Mouse (Mus musculus): Measurements from ENCODE around the gene Otud7b. TPM values are rescaled to one million over a fixed set of nuclear protein-coding genes. Genes with fewer than 3 reads are reported as not detected.
"Not testable (repeated sequence)": the region's sequence is repeated elsewhere in the genome, so short reads cannot be mapped to it uniquely, and the experiment has no call there.

Otud7b gene
- polyA plus RNA-seq, 1 experiment from 2014 or later, result 14.5 TPM

GRCm38 (mm10) chr3:96198181-96198580, 93.9 kb downstream of the Otud7b start:
- peak overlapping the region; percentile 58; the same call in 1 of the 2 replicates for H3K4me3 ChIP-seq (ENCODE audit: low read depth, low read length)
- H3K9ac ChIP-seq (ENCODE audit: low read length), result no peak overlapping the region
- H3K9me3 ChIP-seq (ENCODE audit: control insufficient read depth, low read length), result no peaks in the 10 kb centered on the region
- peak; percentile 24 for ATAC-seq (ENCODE audit: low FRiP score, low TSS enrichment)
- peaks cover 9% of the 10 kb centered on the region for H3K4me1 ChIP-seq (replicated peaks; ENCODE audit: control insufficient read depth, insufficient read depth)
- no peak for DNase-seq (ENCODE audit: low spot score)
- H3K27ac ChIP-seq (replicated peaks), result peak overlapping the region; percentile 65
- TF ChIP-seq EP300 (optimal IDR thresholded peaks at IDR 0.05) (no peak), CTCF (IDR thresholded peaks at IDR 0.05; ENCODE audit: low read depth) (no peak)
- H3K27me3 ChIP-seq (ENCODE audit: control insufficient read depth, insufficient read depth, low read length), result no peaks in the 10 kb centered on the region
- peak overlapping the region; percentile 87 for H3K4me2 ChIP-seq (replicated peaks; ENCODE audit: low read depth)
- H3K36me3 ChIP-seq (ENCODE audit: control insufficient read depth, insufficient read depth, low read length), result no peaks in the 10 kb centered on the region
- under 1% methylated on average over 6 of the region's 6 CpGs for WGBS

- not testable (repeated sequence) for H3K36me3 ChIP-seq (ENCODE audit: control insufficient read depth, insufficient read depth, low read length); H3K4me1 ChIP-seq (replicated peaks; ENCODE audit: control insufficient read depth, insufficient read depth); H3K4me3 ChIP-seq (ENCODE audit: low read depth, low read length); H3K4me2 ChIP-seq (replicated peaks; ENCODE audit: low read depth); H3K27ac ChIP-seq (replicated peaks); DNase-seq (ENCODE audit: low spot score); H3K9me3 ChIP-seq (ENCODE audit: control insufficient read depth, low read length); ATAC-seq (ENCODE audit: low FRiP score, low TSS enrichment); H3K9ac ChIP-seq (ENCODE audit: low read length); H3K27me3 ChIP-seq (ENCODE audit: control insufficient read depth, insufficient read depth, low read length)
- 30% methylated on average over 6 of the region's 8 CpGs for WGBS
These were observed 94.4 kb downstream of the Otud7b start for GRCm38 (mm10) chr3:96198601-96199251.

GRCm38 (mm10) chr3:96199731-96200130, 95.4 kb downstream of the Otud7b start:
- no peaks in the 10 kb centered on the region for H3K9me3 ChIP-seq (ENCODE audit: control insufficient read depth, low read length)

GRCm38 (mm10) chr3:96207819-96208218, 103.5 kb downstream of the Otud7b start:
- no peak overlapping the region for H3K9ac ChIP-seq (ENCODE audit: low read length)
- H3K9me3 ChIP-seq (ENCODE audit: control insufficient read depth, low read length), result no peaks in the 10 kb centered on the region
- no peaks in the 10 kb centered on the region for H3K27me3 ChIP-seq (ENCODE audit: control insufficient read depth, insufficient read depth, low read length)
- ATAC-seq (ENCODE audit: low FRiP score, low TSS enrichment) (no peak), DNase-seq (ENCODE audit: low spot score) (no peak)
- H3K4me1 ChIP-seq (replicated peaks; ENCODE audit: control insufficient read depth, insufficient read depth), result no peaks in the 10 kb centered on the region
- H3K4me3 ChIP-seq (ENCODE audit: low read depth, low read length), result no peak overlapping the region
- no peak for TF ChIP-seq EP300 (optimal IDR thresholded peaks at IDR 0.05)
- TF ChIP-seq CTCF (IDR thresholded peaks at IDR 0.05; ENCODE audit: low read depth), result peak; percentile 59
- H3K27ac ChIP-seq (replicated peaks), result no peak overlapping the region
- 59% methylated on average over 3 of the region's 3 CpGs for WGBS
- H3K36me3 ChIP-seq (ENCODE audit: control insufficient read depth, insufficient read depth, low read length), result no peaks in the 10 kb centered on the region
- H3K4me2 ChIP-seq (replicated peaks; ENCODE audit: low read depth), result no peak overlapping the region

More at GRCm38 (mm10) chr3:96199731-96200130, 95.4 kb downstream of the Otud7b start:
- Histone ChIP-seq H3K4me1 (replicated peaks; ENCODE audit: control insufficient read depth, insufficient read depth) (peaks cover 9% of the 10 kb centered on the region), H3K4me2 (replicated peaks; ENCODE audit: low read depth) (no peak overlapping the region), H3K27ac (replicated peaks) (no peak overlapping the region), H3K36me3 (ENCODE audit: control insufficient read depth, insufficient read depth, low read length) (no peaks in the 10 kb centered on the region), H3K9ac (ENCODE audit: low read length) (no peak overlapping the region), H3K27me3 (ENCODE audit: control insufficient read depth, insufficient read depth, low read length) (no peaks in the 10 kb centered on the region), H3K4me3 (ENCODE audit: low read depth, low read length) (no peak overlapping the region)
- DNase-seq (ENCODE audit: low spot score), result no peak
- 58% methylated on average over 2 of the region's 2 CpGs for WGBS
- TF ChIP-seq CTCF (IDR thresholded peaks at IDR 0.05; ENCODE audit: low read depth), result no peak
- no peak for ATAC-seq (ENCODE audit: low FRiP score, low TSS enrichment)

- no peak overlapping the region for H3K27ac ChIP-seq (replicated peaks)
- no peak for ATAC-seq (ENCODE audit: low FRiP score, low TSS enrichment)
- H3K4me3 ChIP-seq (ENCODE audit: low read depth, low read length), result no peak overlapping the region
- DNase-seq (ENCODE audit: low spot score), result peak; percentile 35
- H3K36me3 ChIP-seq (ENCODE audit: control insufficient read depth, insufficient read depth, low read length), result no peaks in the 10 kb centered on the region
- WGBS, result 26% methylated on average over 15 of the region's 15 CpGs
- TF ChIP-seq EP300 (optimal IDR thresholded peaks at IDR 0.05), result no peak
- peak; percentile 66 for TF ChIP-seq CTCF (IDR thresholded peaks at IDR 0.05; ENCODE audit: low read depth)
- no peak overlapping the region for H3K4me2 ChIP-seq (replicated peaks; ENCODE audit: low read depth)
- H3K4me1 ChIP-seq (replicated peaks; ENCODE audit: control insufficient read depth, insufficient read depth), result no peaks in the 10 kb centered on the region
- H3K27me3 ChIP-seq (ENCODE audit: control insufficient read depth, insufficient read depth, low read length), result no peaks in the 10 kb centered on the region
- no peak overlapping the region for H3K9ac ChIP-seq (ENCODE audit: low read length)
- H3K9me3 ChIP-seq (ENCODE audit: control insufficient read depth, low read length), result no peaks in the 10 kb centered on the region
These were observed 104.9 kb downstream of the Otud7b start for GRCm38 (mm10) chr3:96209242-96209641.

Other genes with a start within 250 kb of the Otud7b start
- 12.9 and 13.8 TPM in 2 replicates for gene Prpf3, start 248.6 kb upstream of the Otud7b start, polyA plus RNA-seq (2015; fragmentation: Nextera tagmentation; extraction: Ambion mirVana)
- 283 and 301 TPM in 2 replicates for gene Mrps21, start 233.0 kb upstream of the Otud7b start, polyA plus RNA-seq (2015; fragmentation: Nextera tagmentation; extraction: Ambion mirVana)
- gene Ciart, start 222.3 kb upstream of the Otud7b start, polyA plus RNA-seq (2015; fragmentation: Nextera tagmentation; extraction: Ambion mirVana), result 2.3 and 3.2 TPM in 2 replicates
- gene BC028528, start 212.5 kb upstream of the Otud7b start, polyA plus RNA-seq (2015; fragmentation: Nextera tagmentation; extraction: Ambion mirVana), result 14.2 and 14.8 TPM in 2 replicates
- gene Aph1a, start 210.6 kb upstream of the Otud7b start, polyA plus RNA-seq (2015; fragmentation: Nextera tagmentation; extraction: Ambion mirVana), result 33.4 and 37.6 TPM in 2 replicates
- 0.68 and 1.1 TPM in 2 replicates for gene Car14, start 199.8 kb upstream of the Otud7b start, polyA plus RNA-seq (2015; fragmentation: Nextera tagmentation; extraction: Ambion mirVana)
- gene Anp32e, start 175.3 kb upstream of the Otud7b start, polyA plus RNA-seq (2015; fragmentation: Nextera tagmentation; extraction: Ambion mirVana), result 60.4 and 67.2 TPM in 2 replicates
- 26.1 and 30.6 TPM in 2 replicates for gene Plekho1, start 108.5 kb upstream of the Otud7b start, polyA plus RNA-seq (2015; fragmentation: Nextera tagmentation; extraction: Ambion mirVana)
- gene Vps45, start 46.1 kb upstream of the Otud7b start, polyA plus RNA-seq (2015; fragmentation: Nextera tagmentation; extraction: Ambion mirVana), result 28.0 and 32.1 TPM in 2 replicates
- gene Mtmr11, start 57.5 kb downstream of the Otud7b start, polyA plus RNA-seq (2015; fragmentation: Nextera tagmentation; extraction: Ambion mirVana), result 8.2 and 10.2 TPM in 2 replicates
- gene Sf3b4, start 67.8 kb downstream of the Otud7b start, polyA plus RNA-seq (2015; fragmentation: Nextera tagmentation; extraction: Ambion mirVana), result 70.1 and 72.8 TPM in 2 replicates
- gene Sv2a, start 76.6 kb downstream of the Otud7b start, polyA plus RNA-seq (2015; fragmentation: Nextera tagmentation; extraction: Ambion mirVana), result 2.9 and 4.2 TPM in 2 replicates
- gene Bola1, start 115.2 kb downstream of the Otud7b start, polyA plus RNA-seq (2015; fragmentation: Nextera tagmentation; extraction: Ambion mirVana), result 53.6 and 55.1 TPM in 2 replicates
- gene Hist2h2ab, start 115.3 kb downstream of the Otud7b start, polyA plus RNA-seq (2015; fragmentation: Nextera tagmentation; extraction: Ambion mirVana), result 0.68 TPM in 1 of 2 replicates, not detected in the other
- gene Hist2h2ac, start 116.4 kb downstream of the Otud7b start, polyA plus RNA-seq (2015; fragmentation: Nextera tagmentation; extraction: Ambion mirVana), result 3.1 and 6.2 TPM in 2 replicates
- gene Hist2h2be, start 116.6 kb downstream of the Otud7b start, polyA plus RNA-seq (2015; fragmentation: Nextera tagmentation; extraction: Ambion mirVana), result 3.2 and 3.4 TPM in 2 replicates
- 1.2 and 2.8 TPM in 2 replicates for gene Hist2h3c2, start 134.6 kb downstream of the Otud7b start, polyA plus RNA-seq (2015; fragmentation: Nextera tagmentation; extraction: Ambion mirVana)
- gene Hist2h2aa2, start 135.7 kb downstream of the Otud7b start, polyA plus RNA-seq (2015; fragmentation: Nextera tagmentation; extraction: Ambion mirVana), result 218 and 246 TPM in 2 replicates
- 81.4 and 98.7 TPM in 2 replicates for gene Hist2h2aa1, start 141.0 kb downstream of the Otud7b start, polyA plus RNA-seq (2015; fragmentation: Nextera tagmentation; extraction: Ambion mirVana)
- 0.44 and 1.2 TPM in 2 replicates for gene Hist2h3c1, start 142.2 kb downstream of the Otud7b start, polyA plus RNA-seq (2015; fragmentation: Nextera tagmentation; extraction: Ambion mirVana)
- 5.4 and 9.8 TPM in 2 replicates for gene Hist2h4, start 158.8 kb downstream of the Otud7b start, polyA plus RNA-seq (2015; fragmentation: Nextera tagmentation; extraction: Ambion mirVana)
- gene Hist2h3b, start 164.1 kb downstream of the Otud7b start, polyA plus RNA-seq (2015; fragmentation: Nextera tagmentation; extraction: Ambion mirVana), result 16.4 and 34.4 TPM in 2 replicates
- gene Hist2h2bb, start 165.2 kb downstream of the Otud7b start, polyA plus RNA-seq (2015; fragmentation: Nextera tagmentation; extraction: Ambion mirVana), result 3.8 and 5.5 TPM in 2 replicates
- gene Fcgr1, start 189.4 kb downstream of the Otud7b start, polyA plus RNA-seq (2015; fragmentation: Nextera tagmentation; extraction: Ambion mirVana), result 2.5 and 3.8 TPM in 2 replicates